Mouse (Mus musculus) lung, embryonic 15.5 days (tissue): ENCODE data around the gene Msh5. TPM values are rescaled to one million over a fixed set of nuclear protein-coding genes. Genes with fewer than 3 reads are reported as not detected.
A peak's percentile ranks its signal among the peaks of the same experiment; 100 is the strongest.
"Not testable (repeated sequence)": the region's sequence is repeated elsewhere in the genome, so short reads cannot be mapped to it uniquely, and the experiment has no call there.

Source experiments
- ATAC-seq: fragments of 200-750 bp; cut with Nextera tagmentation; 2 replicates; pipeline ENCODE4 v1.8.0; 2017; ENCODE audit warnings: moderate number of reproducible peaks, borderline replicate concordance; ENCODE audit not compliant: low FRiP score, low TSS enrichment; ENCODE audit errors: extremely low read depth
- H3K27ac ChIP-seq: fragments of 300-500 bp; sonication (generic); 2 replicates; pipeline ENCODE4 v1.5.1; 2015; ENCODE audit warnings: moderate library complexity, mild to moderate bottlenecking, inconsistent platforms
- H3K27me3 ChIP-seq: fragments of 300-500 bp; sonication (generic); 2 replicates; pipeline ENCODE4 v1.6.1; 2015; ENCODE audit warnings: inconsistent platforms
- H3K36me3 ChIP-seq: fragments of 300-500 bp; sonication (generic); 2 replicates; pipeline ENCODE4 v1.6.1; 2015; ENCODE audit warnings: inconsistent platforms
- H3K4me1 ChIP-seq: fragments of 300-500 bp; sonication (generic); 2 replicates; pipeline ENCODE4 v1.6.1; 2015; ENCODE audit warnings: inconsistent platforms
- H3K4me2 ChIP-seq: fragments of 300-500 bp; sonication (generic); 2 replicates; pipeline ENCODE4 v1.6.1; 2015; ENCODE audit warnings: inconsistent platforms, mild to moderate bottlenecking, moderate library complexity
- H3K4me3 ChIP-seq: fragments of 300-500 bp; sonication (generic); 2 replicates; pipeline ENCODE4 v1.5.1; 2015; ENCODE audit warnings: mild to moderate bottlenecking, inconsistent platforms
- H3K9ac ChIP-seq: fragments of 300-500 bp; sonication (generic); 2 replicates; pipeline ENCODE4 v1.6.1; 2015; ENCODE audit warnings: inconsistent platforms
- H3K9me3 ChIP-seq: fragments of 300-500 bp; sonication (generic); 2 replicates; pipeline ENCODE4 v1.6.1; 2016; ENCODE audit warnings: inconsistent platforms
- WGBS: fragments of 180-500 bp; shearing (Covaris S2); methylation state at CpG from one replicate; pipeline ENCODE4 v1.1.7; 2015; 5-methylcytosine and 5-hydroxymethylcytosine counted together
- polyA plus RNA-seq: library from polyadenylated mRNA; unstranded; fragments of >200 nt; fragmentation: Nextera tagmentation; extraction: Ambion mirVana; gene quantifications from 2 replicates; pipeline ENCODE4 v1.2.1, GENCODE M21; 2015

Gene Msh5
- polyA plus RNA-seq, 1 experiment from 2014 or later: 4.4 TPM

DNA sequence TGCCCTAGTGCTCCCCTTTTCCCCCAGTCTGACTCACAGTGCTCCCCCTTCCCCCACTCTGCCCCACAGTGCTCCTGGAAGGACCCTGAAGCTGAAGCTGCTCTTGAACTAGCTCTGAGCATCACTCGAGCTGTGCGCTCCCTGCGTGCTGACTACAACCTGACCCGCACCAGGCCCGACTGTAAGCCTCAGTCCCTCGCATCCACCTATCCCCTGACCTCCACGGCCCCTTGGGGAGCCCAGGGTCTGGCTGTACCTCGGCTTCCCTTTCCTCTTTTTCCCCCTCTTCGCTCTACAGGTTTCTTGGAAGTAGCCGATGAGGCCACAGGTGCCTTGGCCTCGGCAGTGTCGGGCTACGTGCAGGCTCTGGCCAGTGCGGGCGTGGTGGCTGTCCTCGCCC is 31.2 kb downstream of the Msh5 start:
- peaks cover 61% of the 10 kb centered on the region for H3K36me3 ChIP-seq
- ATAC-seq: no peak

GRCm38 (mm10) chr17:35013221-35013620 is 33.3 kb downstream of the Msh5 start:
- Histone ChIP-seq H3K27ac (no peak overlapping the region), H3K4me3 (no peak overlapping the region), H3K4me2 (no peak overlapping the region), H3K27me3 (no peaks in the 10 kb centered on the region), H3K36me3 (peaks cover 81% of the 10 kb centered on the region), H3K4me1 (no peaks in the 10 kb centered on the region), H3K9me3 (no peaks in the 10 kb centered on the region), H3K9ac (no peak overlapping the region)
- ATAC-seq: no peak
- WGBS: 67% methylated on average over 6 of the region's 6 CpGs

More for the DNA sequence above, 31.2 kb downstream of the Msh5 start:
- no peaks in the 10 kb centered on the region for H3K9me3 ChIP-seq
- WGBS: 90% methylated on average over 16 of the region's 16 CpGs
- H3K9ac ChIP-seq: no peak overlapping the region
- H3K4me2 ChIP-seq: no peak overlapping the region
- no peaks in the 10 kb centered on the region for H3K27me3 ChIP-seq
- no peak overlapping the region for H3K27ac ChIP-seq
- H3K4me3 ChIP-seq: no peak overlapping the region
- H3K4me1 ChIP-seq: no peaks in the 10 kb centered on the region

DNA sequence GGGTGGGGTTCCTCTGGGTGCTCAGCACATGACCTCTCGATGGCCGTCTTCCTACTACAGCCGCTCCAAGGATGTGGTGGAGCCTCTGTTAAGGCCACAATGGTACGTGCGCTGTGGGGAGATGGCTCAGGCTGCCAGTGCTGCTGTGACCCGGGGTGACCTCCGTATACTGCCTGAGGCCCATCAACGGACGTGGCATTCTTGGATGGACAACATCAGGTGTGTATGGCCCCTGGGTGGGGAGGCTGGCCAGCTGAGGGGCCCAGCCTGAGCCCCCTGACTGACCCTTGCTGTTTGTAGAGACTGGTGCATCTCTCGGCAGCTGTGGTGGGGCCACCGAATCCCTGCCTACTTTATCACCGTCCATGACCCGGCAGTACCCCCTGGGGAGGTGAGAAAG is 34.1 kb downstream of the Msh5 start:
- no peak overlapping the region for H3K27ac ChIP-seq
- no peaks in the 10 kb centered on the region for H3K9me3 ChIP-seq
- no peak for ATAC-seq
- H3K36me3 ChIP-seq: peaks cover 89% of the 10 kb centered on the region
- H3K4me1 ChIP-seq: no peaks in the 10 kb centered on the region
- no peaks in the 10 kb centered on the region for H3K27me3 ChIP-seq
- no peak overlapping the region for H3K9ac ChIP-seq
- 79% methylated on average over 13 of the region's 13 CpGs for WGBS
- no peak overlapping the region for H3K4me2 ChIP-seq
- no peak overlapping the region for H3K4me3 ChIP-seq

GRCm38 (mm10) chr17:35011440-35011839 is 35.1 kb downstream of the Msh5 start:
- no peak overlapping the region for H3K27ac ChIP-seq
- H3K4me2 ChIP-seq: no peak overlapping the region
- no peak overlapping the region for H3K4me3 ChIP-seq
- WGBS: 92% methylated on average over 8 of the region's 8 CpGs
- H3K4me1 ChIP-seq: no peaks in the 10 kb centered on the region
- H3K9ac ChIP-seq: no peak overlapping the region
- ATAC-seq: no peak
- H3K36me3 ChIP-seq: peaks cover 98% of the 10 kb centered on the region
- H3K9me3 ChIP-seq: no peaks in the 10 kb centered on the region
- H3K27me3 ChIP-seq: no peaks in the 10 kb centered on the region

- Histone ChIP-seq H3K27me3 (no peaks in the 10 kb centered on the region), H3K4me2 (no peak overlapping the region), H3K9me3 (no peaks in the 10 kb centered on the region), H3K4me3 (no peak overlapping the region), H3K9ac (no peak overlapping the region), H3K27ac (no peak overlapping the region), H3K4me1 (no peaks in the 10 kb centered on the region), H3K36me3 (peaks cover 97% of the 10 kb centered on the region)
- 84% methylated on average over 7 of the region's 7 CpGs for WGBS
- no peak for ATAC-seq
These were observed 37.0 kb downstream of the Msh5 start for GRCm38 (mm10) chr17:35009586-35009985.

GRCm38 (mm10) chr17:35007387-35007991 is 39.1 kb downstream of the Msh5 start:
- WGBS: 93% methylated on average over 7 of the region's 7 CpGs
- no peak overlapping the region for H3K4me3 ChIP-seq
- peaks cover 83% of the 10 kb centered on the region for H3K36me3 ChIP-seq
- ATAC-seq: no peak
- peaks cover 11% of the 10 kb centered on the region for H3K4me1 ChIP-seq
- no peak overlapping the region for H3K27ac ChIP-seq
- H3K9me3 ChIP-seq: no peaks in the 10 kb centered on the region
- no peaks in the 10 kb centered on the region for H3K27me3 ChIP-seq
- H3K9ac ChIP-seq: no peak overlapping the region
- no peak overlapping the region for H3K4me2 ChIP-seq

GRCm38 (mm10) chr17:35005902-35006301 is 40.6 kb downstream of the Msh5 start:
- not testable (repeated sequence) for H3K4me2 ChIP-seq, H3K4me3 ChIP-seq, H3K27ac ChIP-seq, H3K9ac ChIP-seq, H3K9me3 ChIP-seq, ATAC-seq, H3K27me3 ChIP-seq
- WGBS: 87% methylated on average over 5 of the region's 5 CpGs
- Histone ChIP-seq H3K36me3 (peaks cover 67% of the 10 kb centered on the region), H3K4me1 (peaks cover 16% of the 10 kb centered on the region)

DNA sequence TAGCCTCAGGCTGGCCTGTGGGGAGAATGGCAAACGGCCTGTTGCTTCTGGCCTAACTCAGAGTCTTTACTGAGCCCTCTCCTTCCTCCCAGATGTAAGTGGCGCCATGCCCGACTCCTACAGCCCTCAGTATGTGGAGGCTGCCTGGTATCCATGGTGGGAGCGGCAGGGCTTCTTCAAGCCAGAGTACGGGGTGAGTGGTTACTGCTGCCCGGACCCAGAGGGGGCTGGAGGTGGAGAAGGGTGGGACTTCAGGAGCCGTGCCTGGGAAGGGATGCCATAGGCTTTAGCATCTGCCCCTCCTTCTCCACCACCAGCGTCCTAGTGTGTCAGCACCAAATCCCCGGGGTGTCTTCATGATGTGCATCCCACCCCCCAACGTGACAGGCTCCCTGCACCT is 41.4 kb downstream of the Msh5 start:
- Histone ChIP-seq H3K27ac (no peak overlapping the region), H3K4me1 (peaks cover 16% of the 10 kb centered on the region), H3K9ac (no peak overlapping the region), H3K27me3 (no peaks in the 10 kb centered on the region), H3K9me3 (no peaks in the 10 kb centered on the region), H3K4me3 (no peak overlapping the region), H3K4me2 (no peak overlapping the region), H3K36me3 (peaks cover 60% of the 10 kb centered on the region)
- no peak for ATAC-seq
- WGBS: 91% methylated on average over 10 of the region's 10 CpGs

DNA sequence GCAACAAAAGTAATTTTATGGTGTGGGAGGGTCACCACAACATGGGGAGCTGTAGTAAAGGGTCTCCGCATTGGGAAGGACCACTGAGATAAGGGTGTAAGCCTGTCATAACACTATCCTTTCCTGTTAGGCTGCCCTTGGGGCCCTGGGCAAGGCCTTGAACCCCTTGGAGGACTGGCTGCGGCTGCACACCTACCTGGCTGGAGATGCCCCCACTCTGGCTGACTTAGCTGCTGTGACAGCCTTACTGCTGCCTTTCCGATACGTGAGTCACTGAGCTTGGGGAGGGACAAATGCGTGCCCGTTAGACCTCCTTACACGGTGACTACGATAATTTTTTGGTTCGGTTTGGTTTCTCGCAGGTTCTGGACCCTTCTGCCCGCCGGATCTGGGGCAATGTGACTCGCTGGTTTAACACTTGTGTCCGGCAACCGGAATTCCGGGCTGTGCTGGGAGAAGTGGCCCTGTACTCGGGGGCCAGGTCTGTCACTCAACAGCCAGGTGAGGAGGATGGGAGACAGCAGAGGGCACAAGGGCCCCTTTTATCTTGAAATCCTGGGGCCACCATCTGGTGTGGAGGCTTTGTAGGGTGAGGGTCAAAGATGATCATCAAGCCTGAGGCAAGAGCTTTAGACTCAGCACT is 42.3 kb downstream of the Msh5 start:
- H3K36me3 ChIP-seq: peaks cover 50% of the 10 kb centered on the region
- WGBS: 91% methylated on average over 17 of the region's 17 CpGs
- no peak overlapping the region for H3K4me2 ChIP-seq
- peaks cover 25% of the 10 kb centered on the region for H3K4me1 ChIP-seq
- H3K27ac ChIP-seq: no peak overlapping the region
- 0 out of 2 replicates have a peak overlapping the region, but pooled peaks have one; percentile 1 for H3K9ac ChIP-seq
- no peak overlapping the region for H3K4me3 ChIP-seq
- no peaks in the 10 kb centered on the region for H3K9me3 ChIP-seq
- H3K27me3 ChIP-seq: no peaks in the 10 kb centered on the region
- ATAC-seq: no peak

- peak overlapping the region; percentile 77 for H3K9ac ChIP-seq
- peaks cover 49% of the 10 kb centered on the region for H3K36me3 ChIP-seq
- H3K27me3 ChIP-seq: no peaks in the 10 kb centered on the region
- peak overlapping the region; percentile 85 for H3K4me2 ChIP-seq
- no peaks in the 10 kb centered on the region for H3K9me3 ChIP-seq
- no peak overlapping the region for H3K27ac ChIP-seq
- peaks cover 35% of the 10 kb centered on the region for H3K4me1 ChIP-seq
- H3K4me3 ChIP-seq: peak overlapping the region; percentile 62; the same call in 1 of the 2 replicates
- ATAC-seq: no peak
- 44% methylated on average over 9 of the region's 9 CpGs for WGBS
These were observed 43.3 kb downstream of the Msh5 start for GRCm38 (mm10) chr17:35003022-35003838.

GRCm38 (mm10) chr17:35002153-35002865 is 44.2 kb downstream of the Msh5 start:
- Histone ChIP-seq H3K4me1 (peaks cover 44% of the 10 kb centered on the region), H3K4me3 (peak overlapping the region; percentile 62), H3K36me3 (peaks cover 49% of the 10 kb centered on the region), H3K4me2 (peak overlapping the region; percentile 85), H3K9me3 (no peaks in the 10 kb centered on the region), H3K27ac (peak overlapping the region; percentile 96), H3K9ac (peak overlapping the region; percentile 77), H3K27me3 (no peaks in the 10 kb centered on the region)
- 4% methylated on average over 12 of the region's 12 CpGs for WGBS
- ATAC-seq: no peak
